Mouse (Mus musculus): ENCODE measurements around the gene Usp39. TPM values are rescaled to one million over a fixed set of nuclear protein-coding genes. Genes with fewer than 3 reads are reported as not detected.

The Usp39 gene
- 38.3 and 39.9 TPM in 2 replicates for polyA plus RNA-seq (2015; fragmentation: Nextera tagmentation; extraction: Ambion mirVana)

DNA sequence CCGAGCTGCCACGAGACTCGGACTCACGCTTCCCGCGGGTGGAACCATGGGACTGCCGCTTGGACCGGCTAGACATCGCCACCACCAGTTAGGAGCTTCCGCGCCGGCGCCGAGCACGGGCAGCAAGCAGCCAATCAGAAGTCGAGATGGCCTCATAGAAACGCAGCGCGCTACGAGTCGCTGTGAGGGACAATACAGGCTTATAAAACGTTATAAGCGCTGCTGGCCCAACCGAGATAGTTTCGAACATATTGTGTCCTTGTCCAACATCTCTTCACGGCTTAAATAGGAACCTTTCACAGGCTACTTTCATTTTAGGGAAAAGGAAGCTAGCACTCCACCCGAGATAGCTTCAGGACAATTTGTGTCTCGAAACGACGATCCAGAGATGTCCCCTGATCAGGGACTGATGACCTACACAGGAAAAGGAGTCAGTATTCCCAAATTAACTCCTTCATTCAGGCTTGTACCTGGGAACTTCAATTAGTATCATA, at the start of gene Usp39:
TSS of gene Usp39 (minus strand) at position 111 of the 494 bp plus-strand sequence.
- Histone ChIP-seq H3K4me3 (replicated peaks) (peak within 1 kb of the TSS; percentile 98), H3K4me1 (peaks cover 27% of the 10 kb centered on the region), H3K36me3 (peaks cover 9% of the 10 kb centered on the region; the same call in 1 of the 2 replicates), H3K9me3 (no peaks in the 10 kb centered on the region), H3K27me3 (replicated peaks) (no peaks in the 10 kb centered on the region), H3K9ac (peak within 1 kb of the TSS; percentile 80), H3K27ac (peak within 1 kb of the TSS; percentile 72), H3K4me2 (peak within 1 kb of the TSS; percentile 85)
- peak; percentile 81 for ATAC-seq (ENCODE audit: insufficient read depth, low FRiP score, low read depth)
- WGBS, result under 1% methylated on average over 30 of the region's 30 CpGs

DNA sequence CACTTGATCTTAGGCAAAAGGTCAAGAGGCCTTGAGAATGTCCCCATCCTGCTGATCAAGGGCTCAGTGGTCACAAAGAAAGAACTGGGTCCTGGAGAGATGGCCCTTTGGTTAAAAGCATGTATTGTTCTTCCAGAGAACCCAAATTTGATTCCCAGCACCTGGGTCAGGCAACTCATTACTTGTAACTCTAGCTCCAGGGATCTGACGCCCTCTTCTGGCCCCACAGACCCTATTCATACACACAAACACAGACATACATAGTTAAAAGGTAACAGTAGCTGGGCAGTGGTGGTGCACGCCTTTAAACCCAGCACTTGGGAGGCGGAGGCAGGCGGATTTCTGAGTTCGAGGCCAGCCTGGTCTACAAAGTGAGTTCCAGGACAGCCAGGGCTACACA, 47.4 kb upstream of the Usp39 start:
- Histone ChIP-seq H3K27ac (no peak overlapping the region), H3K9ac (no peak overlapping the region), H3K4me3 (replicated peaks) (no peak overlapping the region), H3K36me3 (0 out of 2 replicates have a peak, but pooled peaks cover 3% of the 10 kb centered on the region), H3K4me1 (peaks cover 23% of the 10 kb centered on the region), H3K9me3 (no peaks in the 10 kb centered on the region), H3K27me3 (replicated peaks) (no peaks in the 10 kb centered on the region), H3K4me2 (no peak overlapping the region)
- 92% methylated on average over 5 of the region's 5 CpGs for WGBS
- ATAC-seq (ENCODE audit: insufficient read depth, low FRiP score, low read depth), result no peak

DNA sequence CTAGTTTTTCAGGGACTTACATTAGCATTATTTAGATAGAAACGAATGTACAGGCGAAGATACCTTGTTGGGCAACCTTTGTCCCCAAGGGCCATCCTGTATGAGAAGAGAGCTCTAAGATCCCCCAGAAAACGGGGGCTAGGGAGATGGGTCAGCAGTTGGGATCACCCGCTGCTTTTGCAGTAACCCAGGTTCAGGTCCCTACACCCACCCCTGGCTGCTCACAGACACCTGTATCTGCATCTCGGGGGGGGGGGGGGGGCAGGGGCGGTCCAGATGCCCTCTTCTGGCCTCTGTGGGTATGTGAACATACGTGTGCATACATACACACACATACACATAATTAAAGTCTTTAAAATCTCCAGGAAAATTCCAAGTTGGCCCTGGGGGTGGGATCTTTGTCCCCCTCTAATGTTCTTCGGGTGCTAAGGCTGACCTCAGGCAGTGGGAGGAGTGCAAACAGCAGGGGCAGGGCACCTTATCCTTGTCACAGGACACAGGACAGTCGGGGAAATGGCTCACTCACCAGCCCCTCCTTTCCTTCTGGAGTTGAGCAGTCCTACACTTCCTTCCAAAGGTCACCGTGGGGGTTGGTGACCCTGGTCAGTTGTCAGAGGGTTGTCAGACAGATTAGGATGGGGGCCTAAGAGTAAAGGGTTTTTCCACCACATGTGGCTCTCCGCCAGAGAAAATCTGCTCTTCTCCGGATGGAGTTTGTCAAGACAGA, 46.0 kb upstream of the Usp39 start:
- WGBS, result 14% methylated on average over 12 of the region's 12 CpGs
- H3K9me3 ChIP-seq, result no peaks in the 10 kb centered on the region
- ATAC-seq (ENCODE audit: insufficient read depth, low FRiP score, low read depth), result peak; percentile 48; the same call in 1 of the 2 replicates

DNA sequence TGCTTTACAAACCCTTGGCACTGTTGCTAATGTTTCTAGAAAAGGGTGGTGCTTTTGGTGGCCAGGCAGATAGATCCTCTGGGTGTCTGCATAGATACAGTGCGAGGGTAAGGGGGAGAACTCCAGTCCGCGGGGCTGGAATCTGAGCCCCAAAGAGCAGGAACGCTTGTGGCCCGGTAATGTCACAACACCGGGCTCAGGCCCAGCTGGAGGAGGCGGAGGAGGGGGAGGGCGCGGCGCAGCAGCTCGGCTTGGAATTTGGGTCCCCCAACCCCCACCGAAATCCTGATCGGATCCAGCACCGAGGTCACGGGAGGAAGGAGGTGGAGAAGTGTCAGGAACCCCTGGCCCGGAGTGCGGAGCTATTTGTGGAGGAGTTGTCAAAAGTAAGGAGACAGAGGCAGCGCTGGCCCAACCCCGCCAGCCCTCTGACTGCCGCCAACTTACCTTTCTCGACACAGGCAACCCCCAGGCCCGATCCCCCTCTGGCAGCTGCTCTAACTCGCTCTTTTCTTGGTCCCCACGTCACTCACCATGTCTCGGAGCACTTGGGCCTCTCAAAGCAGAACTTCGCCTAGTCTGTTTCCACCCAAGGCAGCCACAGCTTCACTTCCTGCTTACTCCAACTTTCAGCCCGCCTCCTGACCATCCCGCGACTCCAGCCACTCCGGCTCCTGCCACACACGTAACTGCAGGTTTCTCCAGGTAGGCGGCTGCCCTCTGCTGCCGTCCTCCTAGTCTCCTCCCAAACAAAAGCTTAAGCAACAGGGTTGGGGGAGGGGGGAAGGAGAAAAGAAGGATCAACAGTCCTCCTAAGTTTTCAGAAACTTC, 45.2 kb upstream of the Usp39 start, which contains the start of gene Vamp8:
TSS of gene Vamp8 (minus strand) at position 763 of the 831 bp plus-strand sequence.
- Histone ChIP-seq H3K4me3 (replicated peaks) (peak within 1 kb of the TSS; percentile 65), H3K9me3 (no peaks in the 10 kb centered on the region), H3K36me3 (peaks cover 19% of the 10 kb centered on the region), H3K27ac (peak within 1 kb of the TSS; percentile 98), H3K4me2 (peak within 1 kb of the TSS; percentile 70), H3K27me3 (replicated peaks) (no peaks in the 10 kb centered on the region), H3K9ac (peak within 1 kb of the TSS; percentile 58), H3K4me1 (peaks cover 23% of the 10 kb centered on the region)
- WGBS, result under 1% methylated on average over 33 of the region's 33 CpGs
- ATAC-seq (ENCODE audit: insufficient read depth, low FRiP score, low read depth), result peak; percentile 78

More for the DNA sequence above, 46.0 kb upstream of the Usp39 start:
- Histone ChIP-seq H3K4me2 (peak overlapping the region; percentile 70), H3K4me1 (peaks cover 23% of the 10 kb centered on the region), H3K27ac (peak overlapping the region; percentile 98), H3K9ac (peak overlapping the region; percentile 58; the same call in 1 of the 2 replicates), H3K36me3 (peaks cover 10% of the 10 kb centered on the region; the same call in 1 of the 2 replicates), H3K27me3 (replicated peaks) (no peaks in the 10 kb centered on the region), H3K4me3 (replicated peaks) (peak overlapping the region; percentile 65)

DNA sequence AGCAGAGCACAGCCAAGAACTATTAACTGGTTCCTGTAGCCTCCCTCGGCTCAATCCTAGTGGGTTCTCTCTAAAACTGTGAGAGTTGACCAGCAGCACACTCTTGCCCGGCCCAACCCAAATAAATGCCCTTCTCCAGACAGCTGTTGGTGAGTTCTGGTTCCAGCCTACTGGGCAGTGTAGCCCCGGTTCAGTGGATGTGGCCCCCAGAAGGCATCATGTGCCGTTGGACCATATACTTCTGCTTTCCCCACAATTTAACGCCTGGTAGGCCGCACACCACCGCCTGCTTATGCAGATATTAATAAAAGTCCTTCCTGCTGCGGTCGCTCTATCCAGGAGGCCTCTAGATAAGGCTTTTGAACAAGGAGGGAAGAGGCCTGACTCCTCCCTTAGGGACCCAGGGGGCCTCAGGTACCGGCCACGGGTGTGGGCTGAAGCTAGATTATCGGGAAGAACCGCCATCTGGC, 44.5 kb upstream of the Usp39 start:
- Histone ChIP-seq H3K4me1 (peaks cover 23% of the 10 kb centered on the region), H3K27ac (peak overlapping the region; percentile 98), H3K9me3 (no peaks in the 10 kb centered on the region), H3K27me3 (replicated peaks) (no peaks in the 10 kb centered on the region), H3K9ac (peak overlapping the region; percentile 58), H3K4me3 (replicated peaks) (peak overlapping the region; percentile 65), H3K36me3 (peaks cover 25% of the 10 kb centered on the region), H3K4me2 (peak overlapping the region; percentile 70)
- 8% methylated on average over 13 of the region's 13 CpGs for WGBS
- ATAC-seq (ENCODE audit: insufficient read depth, low FRiP score, low read depth), result peak; percentile 85

DNA sequence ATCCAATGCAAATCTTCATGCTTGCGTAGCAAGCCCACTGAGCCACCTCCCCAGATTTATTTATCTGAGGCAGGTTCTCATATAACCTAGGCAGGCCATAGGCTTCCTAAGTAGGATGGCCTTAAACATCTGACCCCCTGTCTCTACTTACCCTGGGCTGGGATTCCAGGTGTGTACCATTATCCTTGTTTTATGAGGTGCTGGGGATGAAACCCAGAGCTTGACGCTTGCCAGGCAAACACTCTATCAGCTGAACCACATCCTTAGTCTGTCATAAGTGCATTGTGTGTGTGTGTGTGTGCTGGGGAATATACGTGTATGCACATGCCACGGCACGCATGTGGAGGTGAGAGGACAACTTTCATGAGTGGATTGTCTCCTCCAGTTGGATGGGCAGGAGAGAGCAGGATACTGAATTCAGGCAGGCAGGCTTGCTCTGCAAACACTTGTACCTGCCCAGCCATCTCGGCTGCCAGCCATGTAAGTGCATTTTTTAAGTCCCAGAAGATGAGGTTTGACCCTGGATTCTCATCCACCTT, 43.9 kb upstream of the Usp39 start:
- 72% methylated on average over 6 of the region's 6 CpGs for WGBS
- no peaks in the 10 kb centered on the region for H3K27me3 ChIP-seq (replicated peaks)
- peak overlapping the region; percentile 65 for H3K4me3 ChIP-seq (replicated peaks)
- peak overlapping the region; percentile 98 for H3K27ac ChIP-seq
- no peak for ATAC-seq (ENCODE audit: insufficient read depth, low FRiP score, low read depth)
- H3K4me1 ChIP-seq, result peaks cover 23% of the 10 kb centered on the region
- H3K4me2 ChIP-seq, result peak overlapping the region; percentile 70
- H3K36me3 ChIP-seq, result peaks cover 29% of the 10 kb centered on the region
- 0 out of 2 replicates have a peak overlapping the region, but pooled peaks have one; percentile 16 for H3K9ac ChIP-seq
- H3K9me3 ChIP-seq, result no peaks in the 10 kb centered on the region

DNA sequence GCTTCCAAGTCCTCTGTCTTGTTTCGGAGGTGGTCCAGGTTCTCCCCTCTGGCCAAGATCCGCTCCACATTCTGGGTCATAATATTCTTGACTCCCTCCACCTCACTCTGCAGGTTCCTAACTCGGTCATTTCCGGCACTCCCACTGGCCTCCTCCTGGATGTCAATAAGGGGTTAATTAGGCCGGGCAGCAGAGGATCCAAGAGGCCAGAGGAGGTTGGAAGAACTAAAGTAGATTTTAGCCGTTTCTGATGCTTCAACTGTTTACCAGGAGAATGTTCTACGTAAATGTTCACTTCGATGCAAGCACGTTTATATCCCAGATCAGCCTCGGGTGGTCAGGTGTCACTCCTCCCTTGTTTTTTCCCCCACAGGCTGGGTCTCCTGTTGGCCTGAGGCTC, 43.3 kb upstream of the Usp39 start:
- H3K9me3 ChIP-seq, result no peaks in the 10 kb centered on the region
- H3K27me3 ChIP-seq (replicated peaks), result no peaks in the 10 kb centered on the region
- peaks cover 29% of the 10 kb centered on the region for H3K36me3 ChIP-seq
- 64% methylated on average over 10 of the region's 10 CpGs for WGBS
- H3K9ac ChIP-seq, result no peak overlapping the region
- H3K4me2 ChIP-seq, result peak overlapping the region; percentile 70
- H3K4me3 ChIP-seq (replicated peaks), result no peak overlapping the region
- H3K4me1 ChIP-seq, result peaks cover 21% of the 10 kb centered on the region
- no peak for ATAC-seq (ENCODE audit: insufficient read depth, low FRiP score, low read depth)
- no peak overlapping the region for H3K27ac ChIP-seq

DNA sequence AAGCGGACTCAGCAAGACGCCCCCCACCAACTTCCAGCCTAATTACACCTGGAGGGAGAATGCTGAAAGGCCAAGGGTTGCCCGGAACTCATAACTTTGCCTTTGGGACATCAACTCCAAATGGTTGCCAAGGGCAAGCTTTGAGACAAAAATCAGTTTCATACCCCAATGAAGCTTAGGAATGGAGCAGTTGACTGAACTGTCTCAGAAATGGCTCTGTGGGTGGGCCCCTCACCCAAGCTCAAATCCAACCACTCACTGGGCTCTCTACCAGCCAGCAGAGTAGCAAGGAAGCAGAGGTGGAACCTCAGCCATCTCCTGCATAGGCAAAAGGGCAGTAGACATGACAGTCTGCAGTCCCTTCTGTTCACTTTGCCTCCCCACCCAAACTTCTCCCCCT, 42.8 kb upstream of the Usp39 start:
- ATAC-seq (ENCODE audit: insufficient read depth, low FRiP score, low read depth), result no peak
- no peak overlapping the region for H3K27ac ChIP-seq
- H3K9ac ChIP-seq, result no peak overlapping the region
- H3K36me3 ChIP-seq, result peaks cover 29% of the 10 kb centered on the region
- H3K4me1 ChIP-seq, result peaks cover 20% of the 10 kb centered on the region
- no peaks in the 10 kb centered on the region for H3K9me3 ChIP-seq
- H3K4me2 ChIP-seq, result peak overlapping the region; percentile 70; the same call in 1 of the 2 replicates
- H3K4me3 ChIP-seq (replicated peaks), result no peak overlapping the region
- WGBS, result 88% methylated on average over 3 of the region's 3 CpGs
- no peaks in the 10 kb centered on the region for H3K27me3 ChIP-seq (replicated peaks)

DNA sequence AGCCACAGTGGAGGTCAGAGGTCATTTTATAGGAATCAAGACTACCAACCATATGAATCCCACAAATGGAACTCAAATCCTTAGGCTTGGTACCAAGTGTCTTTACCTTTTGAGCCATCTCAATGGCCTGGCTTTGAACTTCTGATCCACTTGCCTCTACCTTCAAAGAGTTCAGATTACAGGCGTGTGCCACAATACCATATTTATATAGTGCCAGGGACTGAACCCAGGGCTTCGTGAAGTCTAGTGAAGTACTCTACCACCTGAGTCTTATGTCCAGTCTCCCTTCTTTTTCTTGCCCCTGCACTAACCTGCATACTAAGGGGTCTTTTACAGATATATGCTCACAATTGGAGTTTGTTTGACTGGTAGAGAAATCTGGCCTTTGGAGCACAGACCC, 41.6 kb upstream of the Usp39 start:
- peaks cover 29% of the 10 kb centered on the region for H3K36me3 ChIP-seq
- no peaks in the 10 kb centered on the region for H3K27me3 ChIP-seq (replicated peaks)
- H3K4me1 ChIP-seq, result peaks cover 20% of the 10 kb centered on the region
- no peak overlapping the region for H3K4me2 ChIP-seq
- H3K4me3 ChIP-seq (replicated peaks), result no peak overlapping the region
- H3K9ac ChIP-seq, result no peak overlapping the region
- no peak overlapping the region for H3K27ac ChIP-seq
- H3K9me3 ChIP-seq, result no peaks in the 10 kb centered on the region
- 92% methylated on average over 2 of the region's 2 CpGs for WGBS
- no peak for ATAC-seq (ENCODE audit: insufficient read depth, low FRiP score, low read depth)

DNA sequence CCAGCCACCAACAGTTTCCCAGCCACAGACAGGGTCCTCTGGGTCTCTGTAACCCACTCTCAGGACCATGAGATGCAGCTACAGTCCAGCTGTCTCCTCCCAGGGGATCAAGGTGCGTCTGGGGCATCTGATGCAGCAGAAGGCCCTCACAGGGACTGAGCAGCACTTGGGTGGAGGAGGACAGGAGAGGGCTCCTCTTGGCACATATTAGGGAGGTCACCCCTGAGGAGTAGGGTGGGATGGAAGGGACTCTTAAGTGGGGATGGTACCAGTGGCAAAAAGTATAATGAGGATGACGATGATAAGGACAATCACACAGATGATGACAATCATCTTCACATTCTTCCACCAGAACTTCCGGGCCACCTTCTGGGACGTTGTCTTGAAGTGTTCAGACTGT, 40.3 kb upstream of the Usp39 start:
- Histone ChIP-seq H3K27me3 (replicated peaks) (no peaks in the 10 kb centered on the region), H3K4me3 (replicated peaks) (no peak overlapping the region), H3K36me3 (peaks cover 29% of the 10 kb centered on the region), H3K4me2 (no peak overlapping the region), H3K27ac (no peak overlapping the region), H3K9me3 (no peaks in the 10 kb centered on the region), H3K9ac (no peak overlapping the region), H3K4me1 (peaks cover 16% of the 10 kb centered on the region)
- 80% methylated on average over 4 of the region's 4 CpGs for WGBS
- no peak for ATAC-seq (ENCODE audit: insufficient read depth, low FRiP score, low read depth)

DNA sequence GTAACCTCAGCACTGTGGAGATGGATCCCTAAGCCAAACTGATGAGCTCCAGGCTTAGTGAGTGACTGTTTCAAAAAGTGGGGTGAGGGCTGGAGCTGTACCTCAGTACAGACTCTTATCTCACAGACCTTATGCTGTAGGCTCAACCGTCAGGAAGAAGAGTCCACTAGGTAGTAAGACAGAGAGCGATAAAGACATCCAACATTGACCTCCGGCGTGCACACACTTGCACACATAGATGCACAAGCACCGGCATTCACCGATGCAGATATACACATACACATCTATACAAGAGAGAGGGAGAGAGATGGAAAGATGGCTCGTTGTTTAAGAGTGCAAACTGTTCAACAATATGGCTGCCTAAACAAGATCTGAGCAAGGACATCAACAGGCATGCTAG, 39.0 kb upstream of the Usp39 start:
- ATAC-seq (ENCODE audit: insufficient read depth, low FRiP score, low read depth), result peak; percentile 81
- H3K27ac ChIP-seq, result no peak overlapping the region
- H3K9ac ChIP-seq, result no peak overlapping the region
- H3K4me3 ChIP-seq (replicated peaks), result no peak overlapping the region
- peaks cover 15% of the 10 kb centered on the region for H3K4me1 ChIP-seq
- H3K27me3 ChIP-seq (replicated peaks), result no peaks in the 10 kb centered on the region
- H3K4me2 ChIP-seq, result no peak overlapping the region
- H3K36me3 ChIP-seq, result peaks cover 29% of the 10 kb centered on the region
- no peaks in the 10 kb centered on the region for H3K9me3 ChIP-seq
- 89% methylated on average over 7 of the region's 7 CpGs for WGBS

All from stomach, embryonic 15.5 days (tissue).